In genomic region chr15:80170357-80170756, GRCm38 (mm10) we compare ENCODE assay signal across 16 mouse cellular contexts. TPM values are rescaled to one million over a fixed set of nuclear protein-coding genes. Genes with fewer than 3 reads are reported as not detected.
DNase-seq lines count a peak whose midpoint lies in the region; ATAC-seq and TF ChIP-seq lines count a peak whose summit lies in the region.
"Had no signal": no experiment of that assay in that cellular context is flagged by ENCODE, and none has a peak within 500 bp of the region (broad histone marks: within the 10 kb centered on the region; RNA-seq: fewer than 3 reads in every experiment).

No protein-coding gene starts in this region.

- H3K27me3 ChIP-seq in hindbrain, embryonic 10.5 days (ENCODE audit: insufficient read depth, poor library complexity, severe bottlenecking): peaks cover 14% of the 10 kb centered on the region
- no peaks in the 10 kb centered on the region for H3K27me3 ChIP-seq in hindbrain, embryonic 11.5 days (ENCODE audit: control insufficient read depth, insufficient read depth, low read length)
- no peaks in the 10 kb centered on the region for H3K27me3 ChIP-seq in ES-Bruce4 (ENCODE audit: control insufficient read depth, insufficient read depth, low read length, poor library complexity, severe bottlenecking)
- H3K27me3 ChIP-seq in thymus, adult 2 months (ENCODE audit: control insufficient read depth, insufficient read depth, low read length): peaks cover 20% of the 10 kb centered on the region; the same call in 1 of the 2 replicates
- H3K27me3 ChIP-seq: forebrain, embryonic 13.5 days had no signal

- no peak for TF ChIP-seq CTCF in ES-Bruce4 (IDR thresholded peaks at IDR 0.05; ENCODE audit: low read depth, low read length)
- TF ChIP-seq CTCF in thymus, adult 2 months (IDR thresholded peaks at IDR 0.05; ENCODE audit: borderline replicate concordance, control insufficient read depth, extremely low read depth, insufficient read depth, low read length, poor library complexity): no peak

- ATAC-seq in hindbrain, embryonic 11.5 days (ENCODE audit: low FRiP score): no peak
- ATAC-seq: forebrain, embryonic 13.5 days had no signal

- no peaks in the 10 kb centered on the region for H3K36me3 ChIP-seq in hindbrain, embryonic 10.5 days
- no peaks in the 10 kb centered on the region for H3K36me3 ChIP-seq in hindbrain, embryonic 11.5 days (ENCODE audit: control insufficient read depth, insufficient read depth, low read length)
- no peaks in the 10 kb centered on the region for H3K36me3 ChIP-seq in ES-Bruce4 (ENCODE audit: control insufficient read depth, insufficient read depth, low read length, poor library complexity, severe bottlenecking)
- H3K36me3 ChIP-seq in thymus, adult 2 months (ENCODE audit: control insufficient read depth, insufficient read depth, low read length): no peaks in the 10 kb centered on the region
- H3K36me3 ChIP-seq: heart, embryonic 15.5 days had no signal

- no peak overlapping the region for H3K4me3 ChIP-seq in hindbrain, embryonic 10.5 days
- H3K4me3 ChIP-seq in hindbrain, embryonic 11.5 days (ENCODE audit: low read depth, low read length): no peak overlapping the region
- H3K4me3 ChIP-seq in ES-Bruce4 (ENCODE audit: low read depth, low read length): no peak overlapping the region
- H3K4me3 ChIP-seq in thymus, adult 2 months (ENCODE audit: control insufficient read depth, insufficient read depth, low read length): no peak overlapping the region
- H3K4me3 ChIP-seq: forebrain, embryonic 13.5 days; heart, embryonic 15.5 days had no signal

- no peak for TF ChIP-seq EP300 in ES-Bruce4 (IDR thresholded peaks at IDR 0.05; ENCODE audit: insufficient read depth, low read depth, low read length)

- peaks cover 51% of the 10 kb centered on the region for H3K4me1 ChIP-seq in hindbrain, embryonic 10.5 days (replicated peaks)
- H3K4me1 ChIP-seq in hindbrain, embryonic 11.5 days (replicated peaks; ENCODE audit: control insufficient read depth, insufficient read depth, low read length): 0 out of 2 replicates have a peak, but pooled peaks cover 2% of the 10 kb centered on the region
- peaks cover 9% of the 10 kb centered on the region for H3K4me1 ChIP-seq in ES-Bruce4 (ENCODE audit: control insufficient read depth, insufficient read depth, low read length)
- H3K4me1 ChIP-seq in thymus, adult 2 months (replicated peaks; ENCODE audit: control insufficient read depth, insufficient read depth, low read length): peaks cover 9% of the 10 kb centered on the region

- no peak overlapping the region for H3K4me2 ChIP-seq in hindbrain, embryonic 11.5 days (replicated peaks; ENCODE audit: low read depth, low read length)
- H3K4me2 ChIP-seq: forebrain, embryonic 13.5 days; heart, embryonic 15.5 days; hindbrain, embryonic 14.5 days had no signal

- peak overlapping the region; percentile 18 for H3K27ac ChIP-seq in hindbrain, embryonic 10.5 days
- H3K27ac ChIP-seq in hindbrain, embryonic 11.5 days (ENCODE audit: low read depth, low read length): no peak overlapping the region
- H3K27ac ChIP-seq in ES-Bruce4 (ENCODE audit: insufficient read depth, low read length): peak overlapping the region; percentile 2; the same call in 1 of the 2 replicates
- H3K27ac ChIP-seq in thymus, adult 2 months (ENCODE audit: control insufficient read depth, insufficient read depth, low read length): no peak overlapping the region
- H3K27ac ChIP-seq: forebrain, embryonic 13.5 days; heart, embryonic 15.5 days; hindbrain, embryonic 14.5 days had no signal

- H3K9me3 ChIP-seq in hindbrain, embryonic 10.5 days: no peaks in the 10 kb centered on the region
- no peaks in the 10 kb centered on the region for H3K9me3 ChIP-seq in hindbrain, embryonic 11.5 days (ENCODE audit: control insufficient read depth, low read length)
- no peaks in the 10 kb centered on the region for H3K9me3 ChIP-seq in ES-Bruce4 (replicated peaks; ENCODE audit: control insufficient read depth, insufficient read depth, low read length, poor library complexity, severe bottlenecking)
- H3K9me3 ChIP-seq: forebrain, embryonic 13.5 days; heart, embryonic 15.5 days had no signal

- 45% methylated on average over 4 of the region's 4 CpGs for WGBS in hindbrain, embryonic 10.5 days
- 42% methylated on average over 4 of the region's 4 CpGs for WGBS in hindbrain, embryonic 11.5 days
- 71% methylated on average over 4 of the region's 4 CpGs for whole genome bisulfite sequencing in thymus, adult 2 months

- no peak for DNase-seq in hindbrain, embryonic 10.5 days (ENCODE audit: low spot score)
- DNase-seq in hindbrain, embryonic 11.5 days (ENCODE audit: low spot score): no peak
- peak; percentile 68 to 71 for DNase-seq in cerebellum, postnatal 25 days
- peak; percentile 70 to 88 for DNase-seq in kidney, postnatal 25 days
- DNase-seq in adrenal gland, postnatal 4 days (ENCODE audit: low spot score in 2 of 2): no peak
- no peak for DNase-seq in thymus, adult 2 months
- no peak for DNase-seq in urinary bladder, postnatal 4 days (ENCODE audit: low spot score in 2 of 2)
- DNase-seq: B cell, adult 2 months; lung, adult 18-20 months; midbrain, embryonic 14.5 days; right cerebral cortex, postnatal 25 days had no signal

- no peak overlapping the region for H3K9ac ChIP-seq in hindbrain, embryonic 11.5 days (ENCODE audit: low read depth, low read length)
- no peak overlapping the region for H3K9ac ChIP-seq in ES-Bruce4 (ENCODE audit: low read depth, poor library complexity, severe bottlenecking)
- H3K9ac ChIP-seq: forebrain, embryonic 13.5 days; heart, embryonic 15.5 days; hindbrain, embryonic 14.5 days had no signal

- TF ChIP-seq POLR2A in ES-Bruce4 (IDR thresholded peaks at IDR 0.05; ENCODE audit: insufficient read depth, low read length): no peak
- TF ChIP-seq POLR2A in thymus, adult 2 months (IDR thresholded peaks at IDR 0.05; ENCODE audit: control insufficient read depth, extremely low read depth, insufficient read depth, low read length, poor library complexity): no peak

RNA-seq across cellular contexts. Expression of gene Mgat3, which starts 3.2 kb away (rescaled TPM):
- polyA plus RNA-seq in hindbrain, embryonic 10.5 days (2016; fragmentation: Nextera tagmentation; extraction: Ambion mirVana): 6.3 and 8.6 TPM in 2 replicates
- 9.6 and 9.8 TPM in 2 replicates for polyA plus RNA-seq in hindbrain, embryonic 11.5 days (2014; fragmentation: Nextera tagmentation; extraction: Ambion mirVana)
- polyA plus RNA-seq in ES-Bruce4 (2011; ENCODE audit: insufficient read depth, insufficient read length, low read depth, missing spikeins): 6.2 and 6.3 TPM in 2 replicates
- 10 to 100 TPM; 12.4 to 15.4 TPM for total RNA-seq in adrenal gland, postnatal 4 days (2021)
- polyA plus RNA-seq in thymus, adult 2 months (2012; rRNA removed): 16.2 and 20.3 TPM in 2 replicates
- total RNA-seq: granulocyte monocyte progenitor cell, adult 5-6 weeks had no signal

RNA-seq across cellular contexts. Expression of gene Tab1, which starts 37.4 kb away (rescaled TPM):
- 41.3 and 42.8 TPM in 2 replicates for polyA plus RNA-seq in hindbrain, embryonic 10.5 days (2016; fragmentation: Nextera tagmentation; extraction: Ambion mirVana)
- 21.6 and 24.7 TPM in 2 replicates for polyA plus RNA-seq in hindbrain, embryonic 11.5 days (2014; fragmentation: Nextera tagmentation; extraction: Ambion mirVana)
- polyA plus RNA-seq in ES-Bruce4 (2011; ENCODE audit: insufficient read depth, insufficient read length, low read depth, missing spikeins): 13.5 and 15.6 TPM in 2 replicates
- total RNA-seq in adrenal gland, postnatal 4 days (2021): 10 to 100 TPM; 37.6 to 37.8 TPM
- polyA plus RNA-seq in thymus, adult 2 months (2012; rRNA removed): 53.8 and 61.0 TPM in 2 replicates

Comparison
In these comparisons a context has a peak if more than half of its experiments do, and no peak if none do; other contexts are left out.
1. H3K27ac ChIP-seq: peak in hindbrain, embryonic 10.5 days (single experiment) and ES-Bruce4 (single experiment); none in hindbrain, embryonic 11.5 days (single experiment) and thymus, adult 2 months (single experiment).
2. DNase-seq: peak in cerebellum, postnatal 25 days (2 of 2) and kidney, postnatal 25 days (2 of 2); none in hindbrain, embryonic 10.5 days (single experiment), hindbrain, embryonic 11.5 days (single experiment), adrenal gland, postnatal 4 days (0 of 2), thymus, adult 2 months (single experiment) and urinary bladder, postnatal 4 days (0 of 2).